In genomic region chr2:52958535-52959290, GRCm38 (mm10) we compare ENCODE assay signal across 7 mouse cellular contexts.
DNase-seq lines count a peak whose midpoint lies in the region; ATAC-seq lines count a peak whose summit lies in the region.

No protein-coding gene starts in this region.

- H3K27me3 ChIP-seq in hindbrain, embryonic 13.5 days, result no peaks in the 10 kb centered on the region
- no peaks in the 10 kb centered on the region for H3K27me3 ChIP-seq in limb, embryonic 12.5 days
- H3K27me3 ChIP-seq in midbrain, embryonic 16.5 days (ENCODE audit: control insufficient read depth, insufficient read depth, low read depth, low read length), result no peaks in the 10 kb centered on the region

- H3K9ac ChIP-seq in hindbrain, embryonic 13.5 days, result peak overlapping the region; percentile 62
- H3K9ac ChIP-seq in limb, embryonic 12.5 days (replicated peaks), result peak overlapping the region; percentile 35; the same call in 1 of the 2 replicates
- peak overlapping the region; percentile 49 for H3K9ac ChIP-seq in midbrain, embryonic 16.5 days (ENCODE audit: low read depth, low read length)

- peak; percentile 81 for ATAC-seq in hindbrain, embryonic 13.5 days (ENCODE audit: low FRiP score)
- ATAC-seq in limb, embryonic 12.5 days (ENCODE audit: insufficient number of reproducible peaks, insufficient read depth, low FRiP score, low TSS enrichment, low read depth), result peak; percentile 71; the same call in 1 of the 2 replicates
- peak; percentile 81 for ATAC-seq in midbrain, embryonic 16.5 days

- H3K27ac ChIP-seq in hindbrain, embryonic 13.5 days, result peak overlapping the region; percentile 85
- peak overlapping the region; percentile 41; the same call in 1 of the 2 replicates for H3K27ac ChIP-seq in limb, embryonic 12.5 days
- peak overlapping the region; percentile 9 for H3K27ac ChIP-seq in midbrain, embryonic 16.5 days (ENCODE audit: low read length)

- peak; percentile 64 for DNase-seq in adrenal gland, adult 8-10 months
- peak; percentile 95 to 96 for DNase-seq in cerebellum, postnatal 14 days
- peak; percentile 41 to 50 for DNase-seq in gastrocnemius, adult 8-10 months (ENCODE audit: low spot score in 2 of 2)
- DNase-seq in urinary bladder, postnatal 14 days (ENCODE audit: low spot score), result peak; percentile 68

- peak overlapping the region; percentile 47 for H3K4me2 ChIP-seq in hindbrain, embryonic 13.5 days
- H3K4me2 ChIP-seq in limb, embryonic 12.5 days, result peak overlapping the region; percentile 42
- peak overlapping the region; percentile 50 for H3K4me2 ChIP-seq in midbrain, embryonic 16.5 days (ENCODE audit: low read length)

- WGBS in hindbrain, embryonic 13.5 days, result 1% methylated on average over 15 of the region's 15 CpGs
- WGBS in limb, embryonic 12.5 days, result 6% methylated on average over 15 of the region's 15 CpGs
- 2% methylated on average over 15 of the region's 15 CpGs for WGBS in midbrain, embryonic 16.5 days

- peaks cover 54% of the 10 kb centered on the region for H3K4me1 ChIP-seq in hindbrain, embryonic 13.5 days (replicated peaks)
- H3K4me1 ChIP-seq in limb, embryonic 12.5 days (replicated peaks), result peaks cover 61% of the 10 kb centered on the region
- H3K4me1 ChIP-seq in midbrain, embryonic 16.5 days (ENCODE audit: control insufficient read depth, insufficient read depth, low read length), result peaks cover 27% of the 10 kb centered on the region

- H3K36me3 ChIP-seq in hindbrain, embryonic 13.5 days, result no peaks in the 10 kb centered on the region
- H3K36me3 ChIP-seq in limb, embryonic 12.5 days, result no peaks in the 10 kb centered on the region
- H3K36me3 ChIP-seq in midbrain, embryonic 16.5 days (ENCODE audit: control insufficient read depth, insufficient read depth, low read length), result no peaks in the 10 kb centered on the region

- H3K9me3 ChIP-seq in hindbrain, embryonic 13.5 days, result no peaks in the 10 kb centered on the region
- H3K9me3 ChIP-seq in limb, embryonic 12.5 days, result no peaks in the 10 kb centered on the region
- no peaks in the 10 kb centered on the region for H3K9me3 ChIP-seq in midbrain, embryonic 16.5 days (replicated peaks; ENCODE audit: control insufficient read depth, low read length, poor library complexity, severe bottlenecking)

- peak overlapping the region; percentile 11; the same call in 1 of the 2 replicates for H3K4me3 ChIP-seq in hindbrain, embryonic 13.5 days
- H3K4me3 ChIP-seq in limb, embryonic 12.5 days (replicated peaks), result no peak overlapping the region
- no peak overlapping the region; the same call in 1 of the 2 replicates for H3K4me3 ChIP-seq in midbrain, embryonic 16.5 days (ENCODE audit: low read depth, low read length)

Comparison
In these comparisons a context has a peak if more than half of its experiments do, and no peak if none do; other contexts are left out.
1. DNase-seq: peak in every context shown above with its lines; median percentile 96 in cerebellum, postnatal 14 days; 68 in urinary bladder, postnatal 14 days; 64 in adrenal gland, adult 8-10 months; 46 in gastrocnemius, adult 8-10 months.
2. H3K27ac ChIP-seq: peak in every context shown above with its lines; median percentile 85 in hindbrain, embryonic 13.5 days; 41 in limb, embryonic 12.5 days; 9 in midbrain, embryonic 16.5 days.